Mouse (Mus musculus) lung, postnatal 25 days (tissue): ENCODE data around the gene Gtf2h3.

Experiments used
- DNase-seq: peaks from one replicate; pipeline ENCODE4 v3.0.0; 2022; ENCODE audit warnings: low spot score

The Gtf2h3 gene

DNA sequence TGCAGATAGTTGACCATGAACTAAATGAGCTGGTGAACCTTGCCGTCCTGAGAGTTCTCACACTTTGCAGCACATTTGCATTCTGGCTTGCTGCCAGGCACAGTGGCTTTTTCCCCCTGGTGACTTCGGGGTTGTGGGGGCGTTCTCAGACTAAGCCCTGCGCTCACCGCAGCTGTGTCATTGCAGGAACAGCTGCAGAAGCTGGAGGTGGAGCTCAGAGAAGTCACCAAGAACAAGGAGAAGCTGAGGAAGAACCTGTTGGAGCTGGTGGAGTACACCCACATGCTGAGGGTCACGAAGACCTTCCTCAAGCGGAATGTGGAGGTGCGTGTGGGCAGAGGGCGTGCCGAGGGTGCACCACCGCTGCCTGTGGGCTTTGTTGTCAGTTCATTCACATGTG is 58.4 kb downstream of the Gtf2h3 start:
- no peak for DNase-seq

DNA sequence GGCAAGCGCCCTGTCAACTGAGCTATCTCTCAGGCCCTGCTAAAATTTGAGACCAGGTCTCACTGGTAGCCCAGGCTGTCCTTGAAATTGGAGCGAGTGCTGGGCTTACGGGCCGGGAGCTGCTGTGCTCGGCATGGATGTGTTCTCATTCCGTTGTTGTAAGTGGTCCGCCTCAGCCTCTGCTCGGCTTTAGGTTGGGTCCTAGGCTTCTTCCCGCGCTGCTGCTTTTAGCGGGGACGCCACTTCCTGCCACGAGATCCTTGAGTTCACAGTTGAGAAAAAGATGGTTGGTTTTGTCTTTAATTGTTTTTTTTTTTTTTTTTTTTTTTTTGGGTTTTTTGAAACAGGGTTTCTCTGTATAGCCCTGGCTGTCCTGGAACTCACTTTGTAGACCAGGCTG is 58.9 kb downstream of the Gtf2h3 start:
- DNase-seq: no peak
